Mouse (Mus musculus): ENCODE data around the gene Cyp1b1.

DNA sequence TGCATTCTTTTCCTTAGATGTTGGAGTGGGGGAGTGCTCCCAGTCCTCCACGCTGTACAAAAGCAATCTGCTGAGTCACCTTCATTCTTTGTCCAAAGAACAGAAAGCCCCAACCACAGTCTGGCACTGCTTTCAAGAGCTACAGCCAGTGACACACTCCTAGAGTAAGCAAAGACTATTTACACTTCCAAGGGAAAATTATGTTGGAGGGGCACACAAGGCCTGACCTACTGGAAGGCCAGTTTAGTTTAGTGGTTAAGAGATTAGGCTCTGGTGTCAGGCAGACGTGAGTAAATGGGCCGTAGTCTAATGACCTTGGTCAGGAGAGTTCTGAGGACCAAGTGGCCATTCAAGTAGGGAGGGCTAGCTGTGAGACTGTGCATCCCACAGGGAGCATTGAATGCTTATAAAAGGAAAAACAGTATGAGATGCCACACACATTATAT is 31.3 kb upstream of the Cyp1b1 start:
- TF ChIP-seq CTCF (IDR thresholded peaks at IDR 0.05; ENCODE audit: borderline replicate concordance, insufficient read depth, low read depth, low read length), result no peak
- TF ChIP-seq POLR2A (IDR thresholded peaks at IDR 0.05; ENCODE audit: borderline replicate concordance, insufficient read depth, low read length), result no peak
